In genomic region chr10:9053371-9053770, GRCm38 (mm10) we compare ENCODE assay signal across 9 mouse cellular contexts.
DNase-seq lines count a peak whose midpoint lies in the region; ATAC-seq and TF ChIP-seq lines count a peak whose summit lies in the region.
"Had no signal": no experiment of that assay in that cellular context is flagged by ENCODE, and none has a peak within 500 bp of the region (broad histone marks: within the 10 kb centered on the region; RNA-seq: fewer than 3 reads in every experiment).

No protein-coding gene starts in this region.

- H3K27me3 ChIP-seq in liver, postnatal 0 days (ENCODE audit: insufficient read depth, low read length) = no peaks in the 10 kb centered on the region
- H3K27me3 ChIP-seq in liver, embryonic 11.5 days (replicated peaks; ENCODE audit: control insufficient read depth, insufficient read depth, low read length) = no peaks in the 10 kb centered on the region
- no peaks in the 10 kb centered on the region for H3K27me3 ChIP-seq in midbrain, postnatal 0 days (ENCODE audit: insufficient read depth, low read length)

- no peaks in the 10 kb centered on the region for H3K4me1 ChIP-seq in liver, postnatal 0 days (ENCODE audit: insufficient read depth)
- no peaks in the 10 kb centered on the region for H3K4me1 ChIP-seq in liver, embryonic 11.5 days (replicated peaks; ENCODE audit: control insufficient read depth, insufficient read depth, low read length)
- no peaks in the 10 kb centered on the region; the same call in 1 of the 2 replicates for H3K4me1 ChIP-seq in midbrain, postnatal 0 days (ENCODE audit: insufficient read depth, low read length)

- no peaks in the 10 kb centered on the region for H3K36me3 ChIP-seq in liver, postnatal 0 days (replicated peaks; ENCODE audit: insufficient read depth, low read length)
- no peaks in the 10 kb centered on the region for H3K36me3 ChIP-seq in liver, embryonic 11.5 days (ENCODE audit: control insufficient read depth, insufficient read depth, low read length)
- no peaks in the 10 kb centered on the region for H3K36me3 ChIP-seq in midbrain, postnatal 0 days (ENCODE audit: insufficient read depth, low read length)
- H3K36me3 ChIP-seq: limb, embryonic 13.5 days had no signal

- TF ChIP-seq CTCF in gastrocnemius, adult 2 months (IDR thresholded peaks at IDR 0.05) = peak; percentile 63
- TF ChIP-seq CTCF in liver, postnatal 0 days (IDR thresholded peaks at IDR 0.05; ENCODE audit: low read depth) = peak; percentile 59
- TF ChIP-seq CTCF in midbrain, postnatal 0 days (IDR thresholded peaks at IDR 0.05) = peak; percentile 88

- no peak overlapping the region for H3K4me3 ChIP-seq in gastrocnemius, adult 2 months
- H3K4me3 ChIP-seq in liver, postnatal 0 days (ENCODE audit: low read depth, low read length) = no peak overlapping the region
- no peak overlapping the region for H3K4me3 ChIP-seq in liver, embryonic 11.5 days (ENCODE audit: low read depth, low read length)
- H3K4me3 ChIP-seq in midbrain, postnatal 0 days (ENCODE audit: low read depth, low read length) = no peak overlapping the region
- H3K4me3 ChIP-seq: limb, embryonic 13.5 days had no signal

- H3K9ac ChIP-seq in liver, postnatal 0 days (replicated peaks) = no peak overlapping the region
- H3K9ac ChIP-seq in liver, embryonic 11.5 days (ENCODE audit: low read depth, low read length) = no peak overlapping the region
- H3K9ac ChIP-seq in midbrain, postnatal 0 days (replicated peaks; ENCODE audit: low read length, poor library complexity, severe bottlenecking) = no peak overlapping the region
- H3K9ac ChIP-seq: limb, embryonic 13.5 days had no signal

- WGBS in liver, postnatal 0 days (ENCODE audit: insufficient replicate concordance) = 50% methylated on average over 4 of the region's 4 CpGs
- WGBS in liver, embryonic 11.5 days = 49% methylated on average over 4 of the region's 4 CpGs
- WGBS in midbrain, postnatal 0 days = 25% methylated on average over 4 of the region's 4 CpGs

- DNase-seq in gastrocnemius, adult 2 months = no peak
- no peak for DNase-seq in gastrocnemius, adult 8-10 months (ENCODE audit: low spot score in 2 of 2)
- no peak for DNase-seq in liver, postnatal 0 days
- no peak for DNase-seq in liver, embryonic 11.5 days (ENCODE audit: low spot score)
- peak; percentile 16 for DNase-seq in embryo, embryonic 9.5 days (ENCODE audit: extremely low spot score)
- DNase-seq in midbrain, postnatal 0 days (ENCODE audit: low spot score) = peak; percentile 84
- no peak for DNase-seq in spleen, postnatal 4 days (ENCODE audit: low spot score in 2 of 2)
- DNase-seq in ovary, postnatal 10 days (ENCODE audit: low spot score) = no peak

- no peak for ATAC-seq in liver, postnatal 0 days
- no peak for ATAC-seq in liver, embryonic 11.5 days (replicated peaks; ENCODE audit: low FRiP score)
- peak; percentile 72; the same call in 1 of the 2 replicates for ATAC-seq in midbrain, postnatal 0 days (ENCODE audit: low FRiP score)

- no peaks in the 10 kb centered on the region for H3K9me3 ChIP-seq in liver, postnatal 0 days (ENCODE audit: low read length)
- no peaks in the 10 kb centered on the region for H3K9me3 ChIP-seq in liver, embryonic 11.5 days (ENCODE audit: control insufficient read depth, low read length)
- H3K9me3 ChIP-seq in midbrain, postnatal 0 days (ENCODE audit: low read length) = no peaks in the 10 kb centered on the region
- H3K9me3 ChIP-seq: limb, embryonic 13.5 days had no signal

- intact Hi-C loops in gastrocnemius, adult 2 months (cut with DNase I) = loop anchor here (5.0 to 10.0 kb wide), 2 partner anchors 624 to 701 kb away; partner anchors contain the start of gene Samd5

- TF ChIP-seq EP300 in liver, postnatal 0 days (IDR thresholded peaks at IDR 0.05; ENCODE audit: low read depth) = no peak

- no peak overlapping the region for H3K27ac ChIP-seq in gastrocnemius, adult 2 months
- no peak overlapping the region for H3K27ac ChIP-seq in liver, postnatal 0 days (ENCODE audit: low read depth)
- no peak overlapping the region for H3K27ac ChIP-seq in liver, embryonic 11.5 days (ENCODE audit: low read depth, low read length)
- no peak overlapping the region for H3K27ac ChIP-seq in midbrain, postnatal 0 days (ENCODE audit: low read depth, low read length)
- H3K27ac ChIP-seq: limb, embryonic 13.5 days had no signal

- H3K4me2 ChIP-seq in liver, postnatal 0 days (ENCODE audit: low read depth, low read length) = no peak overlapping the region
- no peak overlapping the region for H3K4me2 ChIP-seq in liver, embryonic 11.5 days
- H3K4me2 ChIP-seq in midbrain, postnatal 0 days (ENCODE audit: low read depth, low read length, poor library complexity, severe bottlenecking) = no peak overlapping the region
- H3K4me2 ChIP-seq: limb, embryonic 13.5 days had no signal

Comparison
In these comparisons a context has a peak if more than half of its experiments do, and no peak if none do; other contexts are left out.
1. DNase-seq: peak in embryo, embryonic 9.5 days (single experiment) and midbrain, postnatal 0 days (single experiment); none in gastrocnemius, adult 2 months (single experiment), gastrocnemius, adult 8-10 months (0 of 2), liver, postnatal 0 days (single experiment), liver, embryonic 11.5 days (single experiment), spleen, postnatal 4 days (0 of 2) and ovary, postnatal 10 days (single experiment).
2. Peak in every context shown above with its lines, with median percentiles within 50 percentile points of each other: CTCF ChIP-seq.